Mouse (Mus musculus): ENCODE results near the gene Dact1. TPM values are rescaled to one million over a fixed set of nuclear protein-coding genes. Genes with fewer than 3 reads are reported as not detected.

The Dact1 gene
- total and polyA plus RNA-seq, 2 experiments from 2014 or later, result 3.9 to 18.0 TPM

DNA sequence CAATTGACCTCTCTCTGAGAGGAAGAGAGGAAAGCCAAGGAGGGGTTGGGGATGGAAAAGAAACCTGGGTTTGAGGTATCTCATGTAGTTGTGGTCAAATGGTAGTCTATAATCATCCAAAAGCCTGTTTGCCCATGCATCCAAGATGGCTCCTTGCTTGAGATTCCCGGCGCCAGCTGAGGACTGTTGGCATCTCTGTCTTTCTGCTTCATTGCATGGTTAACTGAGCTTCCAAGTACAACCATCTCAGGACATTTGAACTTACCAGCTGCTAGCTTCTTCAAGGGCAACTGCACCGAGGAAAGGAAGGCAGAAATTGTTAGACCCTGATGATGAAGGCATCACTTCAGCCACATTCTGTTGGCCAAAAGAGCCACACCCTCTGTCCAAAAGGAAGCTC lies 54.8 kb downstream of the Dact1 start:
- DNase-seq (ENCODE audit: low spot score) (no peak), ATAC-seq (ENCODE audit: insufficient read depth, low read depth) (no peak)
- Histone ChIP-seq H3K27ac (ENCODE audit: low read depth) (no peak overlapping the region), H3K27me3 (ENCODE audit: control insufficient read depth, insufficient read depth, low read length) (no peaks in the 10 kb centered on the region), H3K4me3 (ENCODE audit: low read depth, low read length) (no peak overlapping the region), H3K4me1 (ENCODE audit: control insufficient read depth, insufficient read depth) (no peaks in the 10 kb centered on the region), H3K36me3 (replicated peaks; ENCODE audit: control insufficient read depth, insufficient read depth, low read length) (no peaks in the 10 kb centered on the region), H3K9me3 (replicated peaks; ENCODE audit: control insufficient read depth, low read length) (no peaks in the 10 kb centered on the region), H3K9ac (replicated peaks; ENCODE audit: low read depth, low read length) (no peak overlapping the region), H3K4me2 (ENCODE audit: low read depth, low read length) (no peak overlapping the region)
- 92% methylated on average over 3 of the region's 3 CpGs for WGBS
- TF ChIP-seq CTCF (IDR thresholded peaks at IDR 0.05; ENCODE audit: low read depth), result no peak
- no peak for TF ChIP-seq EP300 (IDR thresholded peaks at IDR 0.05; ENCODE audit: low read depth)

DNA sequence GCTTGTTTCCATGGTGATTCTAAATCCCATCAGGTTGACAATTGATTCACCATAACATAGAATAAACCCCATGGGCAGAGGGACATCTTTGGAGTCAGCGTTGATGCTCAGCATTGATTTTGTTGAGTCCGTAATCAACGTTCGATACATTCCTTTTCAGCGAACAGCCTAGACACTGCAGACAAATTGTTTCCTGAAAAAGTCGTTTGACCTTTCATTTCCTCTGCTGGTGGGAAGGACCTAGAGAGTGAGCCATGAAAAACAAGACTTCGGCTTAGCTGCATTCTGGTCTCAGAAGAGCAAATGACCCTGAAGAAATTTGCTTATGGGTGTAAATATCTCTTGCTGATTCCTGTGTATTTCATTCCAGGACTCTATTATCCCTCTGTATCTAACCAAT lies 55.5 kb downstream of the Dact1 start:
- Histone ChIP-seq H3K9ac (replicated peaks; ENCODE audit: low read depth, low read length) (no peak overlapping the region), H3K27me3 (ENCODE audit: control insufficient read depth, insufficient read depth, low read length) (no peaks in the 10 kb centered on the region), H3K4me3 (ENCODE audit: low read depth, low read length) (no peak overlapping the region), H3K36me3 (replicated peaks; ENCODE audit: control insufficient read depth, insufficient read depth, low read length) (no peaks in the 10 kb centered on the region), H3K4me1 (ENCODE audit: control insufficient read depth, insufficient read depth) (no peaks in the 10 kb centered on the region), H3K9me3 (replicated peaks; ENCODE audit: control insufficient read depth, low read length) (no peaks in the 10 kb centered on the region), H3K4me2 (ENCODE audit: low read depth, low read length) (no peak overlapping the region), H3K27ac (ENCODE audit: low read depth) (no peak overlapping the region)
- no peak for ATAC-seq (ENCODE audit: insufficient read depth, low read depth)
- DNase-seq (ENCODE audit: low spot score), result no peak
- TF ChIP-seq CTCF (IDR thresholded peaks at IDR 0.05; ENCODE audit: low read depth) (no peak), EP300 (IDR thresholded peaks at IDR 0.05; ENCODE audit: low read depth) (no peak)
- WGBS, result 58% methylated on average over 7 of the region's 7 CpGs

DNA sequence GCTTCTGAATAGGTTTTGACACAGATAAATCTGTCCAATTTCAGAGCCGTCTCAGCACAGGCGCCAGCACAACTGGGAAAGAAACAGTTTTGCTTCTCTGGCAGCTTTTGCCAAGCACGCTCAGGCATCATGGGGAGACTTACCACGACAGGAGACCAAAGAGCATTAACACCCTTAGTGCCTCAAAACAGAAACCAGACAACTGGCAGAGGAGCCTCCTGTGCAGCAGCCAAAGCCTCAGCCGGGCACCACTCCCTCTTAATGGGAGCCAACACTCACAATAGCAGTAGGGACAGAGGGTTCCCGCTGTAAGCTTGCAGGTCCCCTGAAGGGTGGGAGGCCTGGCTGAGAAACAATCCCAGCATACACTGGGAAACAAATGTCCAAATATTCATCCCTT lies 56.5 kb downstream of the Dact1 start:
- Histone ChIP-seq H3K4me2 (ENCODE audit: low read depth, low read length) (no peak overlapping the region), H3K4me1 (ENCODE audit: control insufficient read depth, insufficient read depth) (no peaks in the 10 kb centered on the region), H3K27ac (ENCODE audit: low read depth) (no peak overlapping the region), H3K9me3 (replicated peaks; ENCODE audit: control insufficient read depth, low read length) (no peaks in the 10 kb centered on the region), H3K9ac (replicated peaks; ENCODE audit: low read depth, low read length) (no peak overlapping the region), H3K4me3 (ENCODE audit: low read depth, low read length) (no peak overlapping the region), H3K36me3 (replicated peaks; ENCODE audit: control insufficient read depth, insufficient read depth, low read length) (no peaks in the 10 kb centered on the region), H3K27me3 (ENCODE audit: control insufficient read depth, insufficient read depth, low read length) (no peaks in the 10 kb centered on the region)
- WGBS, result 53% methylated on average over 6 of the region's 6 CpGs
- peak; percentile 47; the same call in 1 of the 2 replicates for ATAC-seq (ENCODE audit: insufficient read depth, low read depth)
- no peak for TF ChIP-seq CTCF (IDR thresholded peaks at IDR 0.05; ENCODE audit: low read depth)
- no peak for DNase-seq (ENCODE audit: low spot score)

DNA sequence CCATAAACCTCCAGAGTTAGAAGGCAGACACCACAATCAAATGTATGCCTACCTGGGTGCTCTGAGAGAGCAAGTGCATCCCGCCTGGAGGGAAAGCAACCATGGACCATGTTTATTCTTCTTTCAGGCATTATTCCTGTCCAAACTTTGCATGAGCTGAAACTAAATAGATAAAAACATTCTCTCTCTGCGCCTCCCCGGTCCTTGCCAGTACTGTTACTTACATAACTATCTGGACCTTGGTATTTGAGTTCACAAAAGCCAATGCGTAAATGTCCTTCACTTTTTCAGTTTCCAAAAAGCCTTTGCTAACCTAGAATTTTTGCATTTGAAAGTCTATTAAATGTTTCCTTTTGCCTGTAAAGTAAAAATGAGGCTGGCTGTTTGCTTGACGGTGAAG lies 58.9 kb downstream of the Dact1 start:
- no peak overlapping the region for H3K4me3 ChIP-seq (ENCODE audit: low read depth, low read length)
- H3K4me1 ChIP-seq (ENCODE audit: control insufficient read depth, insufficient read depth), result no peaks in the 10 kb centered on the region
- TF ChIP-seq EP300 (IDR thresholded peaks at IDR 0.05; ENCODE audit: low read depth), result no peak
- no peak for TF ChIP-seq CTCF (IDR thresholded peaks at IDR 0.05; ENCODE audit: low read depth)
- no peak for DNase-seq (ENCODE audit: low spot score)
- no peaks in the 10 kb centered on the region for H3K9me3 ChIP-seq (replicated peaks; ENCODE audit: control insufficient read depth, low read length)
- no peak for ATAC-seq (ENCODE audit: insufficient read depth, low read depth)
- H3K4me2 ChIP-seq (ENCODE audit: low read depth, low read length), result no peak overlapping the region
- no peak overlapping the region for H3K9ac ChIP-seq (replicated peaks; ENCODE audit: low read depth, low read length)
- 78% methylated on average over 5 of the region's 5 CpGs for WGBS
- no peak overlapping the region for H3K27ac ChIP-seq (ENCODE audit: low read depth)
- H3K36me3 ChIP-seq (replicated peaks; ENCODE audit: control insufficient read depth, insufficient read depth, low read length), result no peaks in the 10 kb centered on the region
- no peaks in the 10 kb centered on the region for H3K27me3 ChIP-seq (ENCODE audit: control insufficient read depth, insufficient read depth, low read length)

Other genes starting within 250 kb of the Dact1 start
- gene Tomm20l, start 198.5 kb upstream of the Dact1 start, total RNA-seq (2014; rRNA removed; ENCODE audit: low replicate concordance), result not detected in 2 replicates
- 0.30 TPM in 1 of 2 replicates, not detected in the other for gene Tomm20l, start 198.5 kb upstream of the Dact1 start, polyA plus RNA-seq (2015; fragmentation: Nextera tagmentation; extraction: Ambion mirVana)
- 26.1 and 40.3 TPM in 2 replicates for gene Timm9, start 173.2 kb upstream of the Dact1 start, total RNA-seq (2014; rRNA removed; ENCODE audit: low replicate concordance)
- gene Timm9, start 173.2 kb upstream of the Dact1 start, polyA plus RNA-seq (2015; fragmentation: Nextera tagmentation; extraction: Ambion mirVana), result 96.5 and 111 TPM in 2 replicates
- gene 2700049A03Rik, start 173.0 kb upstream of the Dact1 start, total RNA-seq (2014; rRNA removed; ENCODE audit: low replicate concordance), result 5.8 and 25.3 TPM in 2 replicates
- 3.7 and 4.1 TPM in 2 replicates for gene 2700049A03Rik, start 173.0 kb upstream of the Dact1 start, polyA plus RNA-seq (2015; fragmentation: Nextera tagmentation; extraction: Ambion mirVana)